Mouse (Mus musculus): ENCODE measurements around the gene Olfr691.

GRCm38 (mm10) chr7:105368521-105368920 lies 26.5 kb upstream of the Olfr691 start:
- TF ChIP-seq CTCF (IDR thresholded peaks at IDR 0.05; ENCODE audit: control insufficient read depth, insufficient read depth, insufficient replicate concordance, low read depth, low read length) (no peak), POLR2A (IDR thresholded peaks at IDR 0.05; ENCODE audit: control insufficient read depth, low read depth, low read length) (no peak)
